Mouse (Mus musculus): Measurements from ENCODE around the gene Snx3.

- no peak for TF ChIP-seq CTCF (IDR thresholded peaks at IDR 0.05; ENCODE audit: low read depth)
- no peak for TF ChIP-seq EP300 (IDR thresholded peaks at IDR 0.05; ENCODE audit: low read depth)
These were observed 71.1 kb downstream of the Snx3 start for GRCm38 (mm10) chr10:42572971-42573370.

All from heart, postnatal 0 days (tissue).